Mouse (Mus musculus): ENCODE measurements at regions not wholly inside any gene's neighbourhood (a gene's known extent, or its start where the extent isn't known, plus 50 kb on each side); places are given as distances from the start of the nearest gene placed in this dataset.

GRCm38 (mm10) chr9:30848249-30848648, 74.0 kb downstream of the Adamts15 start:
- in situ Hi-C loops (cut with MboI, MseI), result no loop called here

- in situ Hi-C loops (cut with MboI, MseI), result no loop called here
Measured at GRCm38 (mm10) chr9:30845609-30846290, 76.5 kb downstream of the Adamts15 start.

- in situ Hi-C loops (cut with MboI, MseI), result no loop called here
Measured at GRCm38 (mm10) chr9:30844079-30844563, 78.1 kb downstream of the Adamts15 start.

- in situ Hi-C loops (cut with MboI, MseI), result loop anchor here (5.0 kb wide), 1 partner anchor 77 kb away; no protein-coding TSS in a partner anchor
Measured at GRCm38 (mm10) chr9:30834908-30835307, 87.3 kb downstream of the Adamts15 start.

GRCm38 (mm10) chr9:30834565-30834905, 87.7 kb downstream of the Adamts15 start:
- in situ Hi-C loops (cut with MboI, MseI), result no loop called here

- in situ Hi-C loops (cut with MboI, MseI), result no loop called here
Measured at GRCm38 (mm10) chr9:30833836-30834564, 88.3 kb downstream of the Adamts15 start.

- in situ Hi-C loops (cut with MboI, MseI), result no loop called here
Measured at GRCm38 (mm10) chr9:30829158-30829870, 92.9 kb downstream of the Adamts15 start.

- in situ Hi-C loops (cut with MboI, MseI), result no loop called here
Measured at GRCm38 (mm10) chr9:30827780-30828179, 94.5 kb downstream of the Adamts15 start.

GRCm38 (mm10) chr9:30824056-30824625, 98.1 kb downstream of the Adamts15 start:
- in situ Hi-C loops (cut with MboI, MseI), result no loop called here

GRCm38 (mm10) chr9:30820806-30821375, 101.4 kb downstream of the Adamts15 start:
- in situ Hi-C loops (cut with MboI, MseI), result no loop called here

GRCm38 (mm10) chr9:30813246-30813645, 109.0 kb downstream of the Adamts15 start:
- in situ Hi-C loops (cut with MboI, MseI), result no loop called here

- in situ Hi-C loops (cut with MboI, MseI), result no loop called here
Measured at GRCm38 (mm10) chr9:30810843-30811242, 111.4 kb downstream of the Adamts15 start.

GRCm38 (mm10) chr9:30810290-30810689, 112.0 kb downstream of the Adamts15 start:
- in situ Hi-C loops (cut with MboI, MseI), result no loop called here

- in situ Hi-C loops (cut with MboI, MseI), result no loop called here
Measured at GRCm38 (mm10) chr9:30808863-30809491, 113.3 kb downstream of the Adamts15 start.

- in situ Hi-C loops (cut with MboI, MseI), result no loop called here
Measured at GRCm38 (mm10) chr9:30803755-30804532, 118.3 kb downstream of the Adamts15 start.

GRCm38 (mm10) chr9:30802826-30803225, 119.4 kb downstream of the Adamts15 start:
- in situ Hi-C loops (cut with MboI, MseI), result no loop called here

GRCm38 (mm10) chr9:30794701-30795407, 127.4 kb downstream of the Adamts15 start:
- in situ Hi-C loops (cut with MboI, MseI), result no loop called here

- in situ Hi-C loops (cut with MboI, MseI), result no loop called here
Measured at GRCm38 (mm10) chr9:30781221-30781620, 141.0 kb downstream of the Adamts15 start.

- in situ Hi-C loops (cut with MboI, MseI), result no loop called here
Measured at GRCm38 (mm10) chr9:30777816-30778215, 144.4 kb downstream of the Adamts15 start.

GRCm38 (mm10) chr9:30775161-30775560, 147.1 kb downstream of the Adamts15 start:
- in situ Hi-C loops (cut with MboI, MseI), result no loop called here
